Mouse (Mus musculus): ENCODE results near the gene Nf1. TPM values are rescaled to one million over a fixed set of nuclear protein-coding genes. Genes with fewer than 3 reads are reported as not detected.

Gene Nf1
- polyA plus RNA-seq, 1 experiment from 2014 or later, result 8.2 TPM

DNA sequence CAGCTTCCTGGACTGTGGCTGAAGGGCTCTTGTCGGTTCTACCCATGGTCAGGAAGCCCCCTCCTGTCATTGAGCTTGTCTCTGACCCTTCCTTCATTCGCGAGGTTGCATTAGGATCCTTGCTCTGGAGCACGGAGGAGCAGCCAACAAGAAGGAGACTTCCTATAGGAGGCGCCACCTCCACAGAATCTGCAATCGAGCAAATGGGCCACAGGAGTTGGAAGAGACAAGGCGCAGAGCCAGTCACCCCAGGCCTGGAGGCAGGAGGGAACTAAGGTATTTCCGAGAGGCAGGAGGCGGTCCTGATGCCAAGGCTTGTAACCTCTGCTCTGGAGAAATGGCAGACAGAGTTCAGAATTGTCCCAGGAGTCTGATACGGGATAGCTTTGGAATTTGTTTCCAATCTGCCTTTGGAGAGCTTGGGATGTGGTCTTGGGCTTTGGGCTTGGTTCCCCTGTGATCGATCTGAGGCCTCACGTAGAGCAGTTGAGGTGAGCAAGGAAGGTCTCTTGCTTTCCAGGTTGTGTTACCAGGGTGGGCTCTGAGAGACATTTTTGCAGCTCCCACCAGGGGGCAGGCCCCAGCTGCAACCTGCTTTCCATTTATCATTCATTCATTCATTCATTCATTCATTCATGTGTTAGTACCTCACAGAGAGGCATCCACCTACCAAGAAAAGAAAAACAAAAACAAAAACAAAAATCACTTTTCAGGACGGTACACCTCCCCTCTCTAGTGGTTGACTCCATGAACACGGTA is 250.0 kb downstream of the Nf1 start:
- Histone ChIP-seq H3K4me2 (ENCODE audit: low read length) (no peak overlapping the region), H3K4me3 (replicated peaks; ENCODE audit: low read depth, low read length) (no peak overlapping the region), H3K9me3 (replicated peaks; ENCODE audit: low read length) (no peaks in the 10 kb centered on the region), H3K9ac (ENCODE audit: low read depth, low read length) (no peak overlapping the region), H3K4me1 (replicated peaks; ENCODE audit: insufficient read depth, low read length) (peaks cover 10% of the 10 kb centered on the region), H3K27me3 (ENCODE audit: insufficient read depth, low read length) (peaks cover 31% of the 10 kb centered on the region), H3K36me3 (ENCODE audit: insufficient read depth, low read length) (no peaks in the 10 kb centered on the region), H3K27ac (no peak overlapping the region)
- DNase-seq (ENCODE audit: low spot score) (peak; percentile 21), ATAC-seq (replicated peaks; ENCODE audit: low FRiP score, low read depth) (no peak)
- peak; percentile 37 for TF ChIP-seq CTCF (IDR thresholded peaks at IDR 0.05; ENCODE audit: low read depth)
- 58% methylated on average over 14 of the region's 14 CpGs for WGBS

DNA sequence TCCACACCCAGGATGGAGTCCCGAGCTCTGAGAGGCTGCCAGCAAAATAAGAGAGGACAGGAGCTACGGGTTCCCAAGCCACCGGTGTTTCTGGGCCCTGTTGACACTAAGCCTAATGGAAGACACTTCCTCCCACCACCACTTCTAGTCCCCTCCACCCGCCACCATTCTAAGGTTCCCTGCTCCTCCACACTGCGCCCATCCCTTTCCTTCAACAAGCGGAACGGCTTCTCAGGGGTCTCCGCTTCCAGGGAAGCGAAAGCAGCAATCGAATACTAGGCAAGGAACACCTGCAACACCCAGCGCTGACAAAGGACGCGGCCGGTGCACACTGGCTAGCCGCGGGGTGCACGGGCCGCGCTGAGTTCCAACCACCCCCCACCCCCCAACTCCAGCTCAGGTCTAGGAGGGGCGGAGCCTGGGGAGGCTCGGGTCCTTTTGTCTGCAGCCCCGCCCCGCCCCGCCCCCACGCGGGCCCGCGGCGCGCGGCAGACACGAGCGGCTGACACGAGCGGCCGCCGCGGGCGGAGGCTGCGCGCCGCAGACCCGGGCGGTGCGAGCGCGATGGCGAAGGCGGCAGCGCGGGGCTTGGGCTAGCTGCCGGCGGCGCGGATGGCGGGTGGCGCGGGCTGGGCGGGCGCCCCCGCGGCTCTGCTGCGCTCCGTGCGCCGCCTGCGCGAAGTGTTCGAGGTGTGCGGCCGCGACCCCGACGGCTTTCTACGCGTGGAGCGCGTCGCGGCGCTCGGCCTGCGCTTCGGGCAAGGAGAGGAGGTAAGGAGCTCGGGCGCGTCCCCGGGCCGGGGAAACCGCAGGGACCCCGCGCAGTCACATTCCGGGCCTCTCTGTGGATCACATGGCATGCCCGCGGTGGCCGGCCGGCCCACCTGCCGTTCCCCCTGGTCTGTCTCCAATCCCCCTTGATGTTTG is 251.4 kb downstream of the Nf1 start, which contains the start of gene Rab11fip4:
Gene Rab11fip4, plus strand, starts transcription at position 549 of the 927 bp plus-strand sequence.
- H3K4me1 ChIP-seq (replicated peaks; ENCODE audit: insufficient read depth, low read length), result peaks cover 10% of the 10 kb centered on the region
- H3K9ac ChIP-seq (ENCODE audit: low read depth, low read length), result peak within 1 kb of the TSS; percentile 13
- ATAC-seq (replicated peaks; ENCODE audit: low FRiP score, low read depth) (no peak; the same call in 1 of the 2 replicates), DNase-seq (ENCODE audit: low spot score) (no peak)
- no peak for TF ChIP-seq CTCF (IDR thresholded peaks at IDR 0.05; ENCODE audit: low read depth)
- no peaks in the 10 kb centered on the region for H3K36me3 ChIP-seq (ENCODE audit: insufficient read depth, low read length)
- peaks cover 31% of the 10 kb centered on the region for H3K27me3 ChIP-seq (ENCODE audit: insufficient read depth, low read length)
- H3K4me2 ChIP-seq (ENCODE audit: low read length), result peak within 1 kb of the TSS; percentile 95
- 3% methylated on average over 59 of the region's 98 CpGs for WGBS
- H3K4me3 ChIP-seq (replicated peaks; ENCODE audit: low read depth, low read length), result peak within 1 kb of the TSS; percentile 46
- no peak within 1 kb of the TSS for H3K27ac ChIP-seq
- H3K9me3 ChIP-seq (replicated peaks; ENCODE audit: low read length), result no peaks in the 10 kb centered on the region

DNA sequence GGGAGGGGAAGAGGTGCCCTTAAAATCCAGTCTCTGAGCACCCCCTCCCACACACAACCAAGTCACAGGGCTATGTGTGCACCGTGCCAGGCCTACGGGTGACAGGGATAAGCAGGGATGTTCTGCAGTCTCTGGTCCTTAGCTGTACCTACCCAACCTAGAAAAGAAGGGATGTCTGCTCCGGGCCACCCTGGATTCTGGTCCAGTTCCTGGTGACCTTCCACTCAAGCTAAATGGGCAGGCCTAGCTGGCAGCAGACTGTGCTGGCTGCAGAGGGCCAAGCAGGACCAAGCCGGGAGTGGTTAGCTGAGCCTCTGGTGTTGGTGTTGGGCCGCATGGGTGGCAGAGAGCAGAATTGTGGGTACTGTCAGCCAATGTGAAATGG is 252.1 kb downstream of the Nf1 start:
- DNase-seq (ENCODE audit: low spot score) (no peak), ATAC-seq (replicated peaks; ENCODE audit: low FRiP score, low read depth) (no peak)
- Histone ChIP-seq H3K4me3 (replicated peaks; ENCODE audit: low read depth, low read length) (peak overlapping the region; percentile 46), H3K36me3 (ENCODE audit: insufficient read depth, low read length) (no peaks in the 10 kb centered on the region), H3K4me2 (ENCODE audit: low read length) (peak overlapping the region; percentile 95), H3K27me3 (ENCODE audit: insufficient read depth, low read length) (peaks cover 31% of the 10 kb centered on the region), H3K9me3 (replicated peaks; ENCODE audit: low read length) (no peaks in the 10 kb centered on the region), H3K27ac (no peak overlapping the region), H3K4me1 (replicated peaks; ENCODE audit: insufficient read depth, low read length) (peaks cover 10% of the 10 kb centered on the region), H3K9ac (ENCODE audit: low read depth, low read length) (peak overlapping the region; percentile 6; the same call in 1 of the 2 replicates)
- no peak for TF ChIP-seq CTCF (IDR thresholded peaks at IDR 0.05; ENCODE audit: low read depth)
- 22% methylated on average over 5 of the region's 5 CpGs for WGBS

DNA sequence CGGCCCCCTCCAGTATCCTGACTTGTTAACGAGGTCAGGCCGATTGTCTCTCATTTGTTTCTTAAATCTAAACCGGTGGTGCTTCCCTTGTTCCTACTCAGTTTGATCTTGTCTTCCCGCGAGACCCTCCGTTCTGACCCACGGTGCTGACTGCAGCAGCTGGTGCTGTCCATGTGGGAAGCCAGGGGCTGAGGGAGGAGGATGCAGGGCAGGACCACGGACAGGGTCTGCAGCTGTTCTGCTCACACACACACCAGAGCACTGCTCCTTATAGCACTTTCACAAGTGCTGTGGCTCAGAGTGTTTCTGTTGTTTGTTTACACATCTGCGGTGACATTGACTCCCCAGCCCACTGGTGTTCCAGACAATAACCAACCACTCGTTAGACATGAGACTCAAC is 254.0 kb downstream of the Nf1 start:
- Histone ChIP-seq H3K9me3 (replicated peaks; ENCODE audit: low read length) (no peaks in the 10 kb centered on the region), H3K4me2 (ENCODE audit: low read length) (no peak overlapping the region), H3K27me3 (ENCODE audit: insufficient read depth, low read length) (peaks cover 31% of the 10 kb centered on the region), H3K36me3 (ENCODE audit: insufficient read depth, low read length) (no peaks in the 10 kb centered on the region), H3K4me3 (replicated peaks; ENCODE audit: low read depth, low read length) (no peak overlapping the region), H3K27ac (no peak overlapping the region), H3K4me1 (replicated peaks; ENCODE audit: insufficient read depth, low read length) (peaks cover 10% of the 10 kb centered on the region), H3K9ac (ENCODE audit: low read depth, low read length) (no peak overlapping the region)
- 33% methylated on average over 11 of the region's 11 CpGs for WGBS
- DNase-seq (ENCODE audit: low spot score), result peak; percentile 74
- TF ChIP-seq CTCF (IDR thresholded peaks at IDR 0.05; ENCODE audit: low read depth), result no peak
- no peak for ATAC-seq (replicated peaks; ENCODE audit: low FRiP score, low read depth)

DNA sequence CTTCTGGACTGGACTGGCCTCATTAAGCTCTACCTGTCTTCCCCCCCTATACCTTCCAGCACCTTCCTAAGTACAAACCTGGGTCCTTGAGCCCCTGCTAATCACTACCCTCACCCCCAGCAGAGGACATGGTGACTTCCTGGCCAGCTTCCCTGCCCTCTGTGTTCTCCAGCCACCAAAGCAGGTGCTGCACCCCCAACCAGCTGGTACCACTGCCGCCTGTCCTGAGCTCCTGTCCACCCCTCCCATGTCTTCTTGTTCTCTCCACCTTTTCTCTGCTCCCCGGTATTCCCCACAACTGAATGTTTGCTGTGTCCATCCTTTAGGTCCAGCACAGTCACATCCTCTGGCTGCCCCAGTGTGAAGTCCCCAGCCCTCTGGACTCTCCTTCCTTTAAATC is 271.0 kb downstream of the Nf1 start:
- Histone ChIP-seq H3K9me3 (replicated peaks; ENCODE audit: low read length) (no peaks in the 10 kb centered on the region), H3K4me2 (ENCODE audit: low read length) (no peak overlapping the region), H3K9ac (ENCODE audit: low read depth, low read length) (no peak overlapping the region), H3K4me1 (replicated peaks; ENCODE audit: insufficient read depth, low read length) (no peaks in the 10 kb centered on the region), H3K27ac (no peak overlapping the region), H3K27me3 (ENCODE audit: insufficient read depth, low read length) (no peaks in the 10 kb centered on the region), H3K36me3 (ENCODE audit: insufficient read depth, low read length) (no peaks in the 10 kb centered on the region), H3K4me3 (replicated peaks; ENCODE audit: low read depth, low read length) (no peak overlapping the region)
- WGBS, result 60% methylated on average over 2 of the region's 2 CpGs
- TF ChIP-seq CTCF (IDR thresholded peaks at IDR 0.05; ENCODE audit: low read depth), result no peak
- ATAC-seq (replicated peaks; ENCODE audit: low FRiP score, low read depth) (no peak), DNase-seq (ENCODE audit: low spot score) (no peak)

DNA sequence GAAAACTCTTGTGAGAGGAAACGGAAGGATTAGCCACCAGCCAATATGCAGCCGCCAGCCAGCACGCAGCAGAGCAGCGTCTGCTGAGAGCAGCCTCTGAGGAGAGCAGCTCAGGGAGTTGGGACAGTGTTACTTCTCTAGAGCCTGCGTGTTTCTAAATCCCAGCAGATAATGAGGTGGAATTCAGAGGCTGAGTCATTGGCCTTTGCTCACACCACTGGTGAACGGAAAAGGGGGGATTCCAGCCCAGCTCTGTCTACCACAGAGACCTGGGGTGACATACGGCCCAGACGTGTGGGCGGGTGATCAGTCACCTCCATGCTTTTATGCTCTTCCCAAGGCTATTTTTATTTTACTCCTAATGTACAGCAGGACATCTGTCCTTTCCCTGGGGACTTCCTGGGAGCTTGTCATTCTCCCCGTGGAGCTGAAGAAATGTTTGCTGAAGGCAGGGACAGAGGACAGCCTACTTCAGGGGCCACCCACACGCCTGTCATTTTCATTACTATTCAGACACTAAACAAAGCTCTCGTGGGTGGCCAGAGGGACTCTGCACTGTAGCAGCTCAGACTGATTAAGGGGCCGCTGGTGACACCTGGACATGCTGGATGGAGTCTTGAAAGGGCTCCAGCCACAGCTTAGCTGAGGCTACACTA is 271.6 kb downstream of the Nf1 start:
- WGBS, result 21% methylated on average over 13 of the region's 13 CpGs
- DNase-seq (ENCODE audit: low spot score), result peak; percentile 27
- Histone ChIP-seq H3K27ac (no peak overlapping the region), H3K4me3 (replicated peaks; ENCODE audit: low read depth, low read length) (no peak overlapping the region), H3K4me1 (replicated peaks; ENCODE audit: insufficient read depth, low read length) (no peaks in the 10 kb centered on the region), H3K27me3 (ENCODE audit: insufficient read depth, low read length) (no peaks in the 10 kb centered on the region), H3K9ac (ENCODE audit: low read depth, low read length) (no peak overlapping the region), H3K4me2 (ENCODE audit: low read length) (no peak overlapping the region), H3K9me3 (replicated peaks; ENCODE audit: low read length) (no peaks in the 10 kb centered on the region), H3K36me3 (ENCODE audit: insufficient read depth, low read length) (no peaks in the 10 kb centered on the region)
- no peak for ATAC-seq (replicated peaks; ENCODE audit: low FRiP score, low read depth)
- no peak for TF ChIP-seq CTCF (IDR thresholded peaks at IDR 0.05; ENCODE audit: low read depth)

All from kidney, postnatal 0 days (tissue).